Mouse (Mus musculus): ENCODE data around the gene Nub1. TPM values are rescaled to one million over a fixed set of nuclear protein-coding genes. Genes with fewer than 3 reads are reported as not detected.
A peak's percentile ranks its signal among the peaks of the same experiment; 100 is the strongest.

The Nub1 gene
- polyA plus RNA-seq, 2 experiments: 10.5 to 10.8 TPM

- no peak for TF ChIP-seq CTCF (IDR thresholded peaks at IDR 0.05; ENCODE audit: low read depth)
- TF ChIP-seq EP300 (IDR thresholded peaks at IDR 0.05; ENCODE audit: low read depth): no peak
- Histone ChIP-seq H3K9ac (replicated peaks) (no peak within 1 kb of the TSS), H3K4me2 (ENCODE audit: low read depth) (peak within 1 kb of the TSS; percentile 50), H3K9me3 (ENCODE audit: control insufficient read depth, low read length) (no peaks in the 10 kb centered on the region), H3K27ac (no peak within 1 kb of the TSS), H3K4me1 (replicated peaks; ENCODE audit: control insufficient read depth in 2 of 2, insufficient read depth in 2 of 2, low read length in 1 of 2) (peaks cover 3 to 9% of the 10 kb centered on the region in 2 experiments; a peak in 2 of 4 replicates), H3K27me3 (ENCODE audit: control insufficient read depth, insufficient read depth, low read length) (peaks cover 33% of the 10 kb centered on the region), H3K36me3 (replicated peaks; ENCODE audit: control insufficient read depth, insufficient read depth, low read depth) (no peaks in the 10 kb centered on the region), H3K4me3 (ENCODE audit: insufficient read depth in 1 of 2, low read depth in 2 of 2, low read length in 2 of 2) (peak within 1 kb of the TSS; percentile 35 to 39)
- ATAC-seq (ENCODE audit: insufficient read depth) (no peak), DNase-seq (ENCODE audit: low read depth in 3 of 3, low spot score in 3 of 3) (no peak)
- WGBS (ENCODE audit: insufficient replicate concordance): under 1% methylated on average over 23 of the region's 23 CpGs
These were observed 45.1 kb downstream of the Nub1 start, which contains the start of gene Wdr86 for GRCm38 (mm10) chr5:24730488-24730871. TSS of gene Wdr86 (minus strand) at chr5:24730727.

GRCm38 (mm10) chr5:24730986-24731385, 45.7 kb downstream of the Nub1 start:
- DNase-seq (ENCODE audit: low read depth in 3 of 3, low spot score in 3 of 3): no peak
- H3K9ac ChIP-seq (replicated peaks): no peak overlapping the region
- no peak overlapping the region for H3K27ac ChIP-seq
- peaks cover 33% of the 10 kb centered on the region for H3K27me3 ChIP-seq (ENCODE audit: control insufficient read depth, insufficient read depth, low read length)
- H3K36me3 ChIP-seq (replicated peaks; ENCODE audit: control insufficient read depth, insufficient read depth, low read depth): no peaks in the 10 kb centered on the region
- 5% methylated on average over 15 of the region's 15 CpGs for WGBS (ENCODE audit: insufficient replicate concordance)
- H3K9me3 ChIP-seq (ENCODE audit: control insufficient read depth, low read length): no peaks in the 10 kb centered on the region
- H3K4me2 ChIP-seq (ENCODE audit: low read depth): peak overlapping the region; percentile 50
- no peak for TF ChIP-seq EP300 (IDR thresholded peaks at IDR 0.05; ENCODE audit: low read depth)
- no peak for TF ChIP-seq CTCF (IDR thresholded peaks at IDR 0.05; ENCODE audit: low read depth)
- H3K4me1 ChIP-seq (replicated peaks; ENCODE audit: control insufficient read depth in 2 of 2, insufficient read depth in 2 of 2, low read length in 1 of 2): peaks cover 3 to 9% of the 10 kb centered on the region in 2 experiments; a peak in 2 of 4 replicates
- ATAC-seq (ENCODE audit: insufficient read depth): no peak
- H3K4me3 ChIP-seq (ENCODE audit: insufficient read depth in 1 of 2, low read depth in 2 of 2, low read length in 2 of 2): peak overlapping the region; percentile 35 to 39; a peak in 2 of 4 replicates

DNA sequence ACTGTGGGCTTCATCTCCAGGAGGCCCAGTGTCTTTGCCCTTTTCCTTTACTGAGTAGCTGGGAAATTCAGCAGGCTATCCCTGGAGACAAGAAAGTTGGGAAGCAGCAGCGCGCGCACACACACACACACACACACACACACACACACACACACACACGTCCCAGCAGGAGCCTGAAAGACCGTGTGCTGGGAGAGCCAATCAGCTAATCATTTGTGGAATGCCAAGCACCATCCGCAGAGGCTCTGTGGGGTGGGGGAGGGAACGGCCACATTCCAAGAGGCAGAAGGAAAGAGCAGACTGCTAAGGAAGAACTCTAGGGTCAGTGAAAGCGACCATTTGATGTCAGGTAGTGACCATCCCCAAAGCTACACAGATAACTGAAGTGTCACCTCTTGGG, 47.8 kb downstream of the Nub1 start:
- Histone ChIP-seq H3K9me3 (ENCODE audit: control insufficient read depth, low read length) (no peaks in the 10 kb centered on the region), H3K36me3 (replicated peaks; ENCODE audit: control insufficient read depth, insufficient read depth, low read depth) (no peaks in the 10 kb centered on the region), H3K9ac (replicated peaks) (no peak overlapping the region), H3K27me3 (ENCODE audit: control insufficient read depth, insufficient read depth, low read length) (peaks cover 33% of the 10 kb centered on the region), H3K4me3 (ENCODE audit: insufficient read depth in 1 of 2, low read depth in 2 of 2, low read length in 2 of 2) (no peak overlapping the region), H3K4me2 (ENCODE audit: low read depth) (no peak overlapping the region; the same call in 1 of the 2 replicates), H3K4me1 (replicated peaks; ENCODE audit: control insufficient read depth in 2 of 2, insufficient read depth in 2 of 2, low read length in 1 of 2) (peaks cover 3 to 10% of the 10 kb centered on the region in 2 experiments; a peak in 2 of 4 replicates), H3K27ac (no peak overlapping the region)
- no peak for ATAC-seq (ENCODE audit: insufficient read depth)
- TF ChIP-seq EP300 (IDR thresholded peaks at IDR 0.05; ENCODE audit: low read depth): no peak
- no peak for TF ChIP-seq CTCF (IDR thresholded peaks at IDR 0.05; ENCODE audit: low read depth)
- 40% methylated on average over 8 of the region's 8 CpGs for WGBS (ENCODE audit: insufficient replicate concordance)
- DNase-seq (ENCODE audit: low read depth in 3 of 3, low spot score in 3 of 3): no peak

- DNase-seq (ENCODE audit: low read depth in 3 of 3, low spot score in 3 of 3) (no peak), ATAC-seq (ENCODE audit: insufficient read depth) (no peak)
- Histone ChIP-seq H3K4me3 (ENCODE audit: insufficient read depth in 1 of 2, low read depth in 2 of 2, low read length in 2 of 2) (no peak overlapping the region), H3K9me3 (ENCODE audit: control insufficient read depth, low read length) (no peaks in the 10 kb centered on the region), H3K27me3 (ENCODE audit: control insufficient read depth, insufficient read depth, low read length) (peaks cover 33% of the 10 kb centered on the region), H3K36me3 (replicated peaks; ENCODE audit: control insufficient read depth, insufficient read depth, low read depth) (no peaks in the 10 kb centered on the region), H3K27ac (no peak overlapping the region), H3K4me2 (ENCODE audit: low read depth) (peak overlapping the region; percentile 8; the same call in 1 of the 2 replicates), H3K4me1 (replicated peaks; ENCODE audit: control insufficient read depth in 2 of 2, insufficient read depth in 2 of 2, low read length in 1 of 2) (peaks cover 3 to 17% of the 10 kb centered on the region in 2 experiments; a peak in 2 of 4 replicates), H3K9ac (replicated peaks) (no peak overlapping the region)
- WGBS (ENCODE audit: insufficient replicate concordance): 22% methylated on average over 7 of the region's 7 CpGs
- TF ChIP-seq EP300 (IDR thresholded peaks at IDR 0.05; ENCODE audit: low read depth): peak; percentile 46
- TF ChIP-seq CTCF (IDR thresholded peaks at IDR 0.05; ENCODE audit: low read depth): no peak
These were observed 48.6 kb downstream of the Nub1 start for GRCm38 (mm10) chr5:24733771-24734426.

- no peaks in the 10 kb centered on the region for H3K9me3 ChIP-seq (ENCODE audit: control insufficient read depth, low read length)
- H3K4me1 ChIP-seq (replicated peaks; ENCODE audit: control insufficient read depth in 2 of 2, insufficient read depth in 2 of 2, low read length in 1 of 2): peaks cover 3 to 25% of the 10 kb centered on the region in 2 experiments; a peak in 2 of 4 replicates
- no peak overlapping the region for H3K9ac ChIP-seq (replicated peaks)
- ATAC-seq (ENCODE audit: insufficient read depth) (no peak), DNase-seq (ENCODE audit: low read depth in 3 of 3, low spot score in 3 of 3) (no peak)
- no peaks in the 10 kb centered on the region for H3K27me3 ChIP-seq (ENCODE audit: control insufficient read depth, insufficient read depth, low read length)
- no peak overlapping the region for H3K27ac ChIP-seq
- TF ChIP-seq EP300 (IDR thresholded peaks at IDR 0.05; ENCODE audit: low read depth) (no peak), CTCF (IDR thresholded peaks at IDR 0.05; ENCODE audit: low read depth) (no peak)
- no peaks in the 10 kb centered on the region for H3K36me3 ChIP-seq (replicated peaks; ENCODE audit: control insufficient read depth, insufficient read depth, low read depth)
- H3K4me2 ChIP-seq (ENCODE audit: low read depth): no peak overlapping the region
- WGBS (ENCODE audit: insufficient replicate concordance): 79% methylated on average over 10 of the region's 10 CpGs
- no peak overlapping the region for H3K4me3 ChIP-seq (ENCODE audit: insufficient read depth in 1 of 2, low read depth in 2 of 2, low read length in 2 of 2)
These were observed 52.3 kb downstream of the Nub1 start for GRCm38 (mm10) chr5:24737595-24737994.

Measured in liver, embryonic 14.5 days (tissue).